Mouse (Mus musculus) right cerebral cortex, postnatal 14 days (tissue): Measurements from ENCODE around the gene Crb1.
"Not testable (repeated sequence)": the region's sequence is repeated elsewhere in the genome, so short reads cannot be mapped to it uniquely, and the experiment has no call there.

ENCODE experiments used
- DNase-seq: peaks from one replicate; pipeline ENCODE4 v3.0.0; 2022

The Crb1 gene

GRCm38 (mm10) chr1:139376638-139377286 is at the start of gene Crb1:
TSS of gene Crb1 (minus strand) at chr1:139377100.
- no peak for DNase-seq

- DNase-seq: no peak
Observed at GRCm38 (mm10) chr1:139425006-139425405, 48.1 kb upstream of the Crb1 start.

- no peak for DNase-seq
Observed at GRCm38 (mm10) chr1:139423931-139424330, 47.0 kb upstream of the Crb1 start.

GRCm38 (mm10) chr1:139422941-139423340 is 46.0 kb upstream of the Crb1 start:
- DNase-seq: no peak

GRCm38 (mm10) chr1:139421875-139422791 is 45.2 kb upstream of the Crb1 start, which contains the start of gene Zbtb41:
TSS of gene Zbtb41 (plus strand) at chr1:139422288.
- peak; percentile 83 for DNase-seq

GRCm38 (mm10) chr1:139421521-139421874 is 44.6 kb upstream of the Crb1 start:
- no peak for DNase-seq

GRCm38 (mm10) chr1:139413465-139413864 is 36.6 kb upstream of the Crb1 start:
- no peak for DNase-seq

GRCm38 (mm10) chr1:139412365-139412764 is 35.5 kb upstream of the Crb1 start:
- DNase-seq: not testable (repeated sequence)

GRCm38 (mm10) chr1:139407701-139408100 is 30.8 kb upstream of the Crb1 start:
- no peak for DNase-seq

GRCm38 (mm10) chr1:139405766-139406165 is 28.9 kb upstream of the Crb1 start:
- DNase-seq: no peak

GRCm38 (mm10) chr1:139396589-139396988 is 19.7 kb upstream of the Crb1 start:
- DNase-seq: no peak

GRCm38 (mm10) chr1:139391747-139392146 is 14.8 kb upstream of the Crb1 start:
- no peak for DNase-seq

- no peak for DNase-seq
Observed at GRCm38 (mm10) chr1:139379621-139379984, 2.7 kb upstream of the Crb1 start.

- DNase-seq: no peak
Observed at GRCm38 (mm10) chr1:139378861-139379620, 2.1 kb upstream of the Crb1 start.

- DNase-seq: no peak
Observed at GRCm38 (mm10) chr1:139375900-139376299, 1.0 kb downstream of the Crb1 start.

- no peak for DNase-seq
Observed at GRCm38 (mm10) chr1:139371341-139371740, 5.6 kb downstream of the Crb1 start.

- no peak for DNase-seq
Observed at GRCm38 (mm10) chr1:139348566-139348965, 28.3 kb downstream of the Crb1 start.

- peak; percentile 18 for DNase-seq
Observed at GRCm38 (mm10) chr1:139346602-139347371, 30.1 kb downstream of the Crb1 start.

GRCm38 (mm10) chr1:139346030-139346601 is 30.8 kb downstream of the Crb1 start:
- no peak for DNase-seq

- no peak for DNase-seq
Observed at GRCm38 (mm10) chr1:139340178-139340859, 36.6 kb downstream of the Crb1 start.

GRCm38 (mm10) chr1:139336997-139337396 is 39.9 kb downstream of the Crb1 start:
- DNase-seq: no peak

GRCm38 (mm10) chr1:139328811-139329210 is 48.1 kb downstream of the Crb1 start:
- no peak for DNase-seq
